Mouse (Mus musculus): ENCODE measurements at regions not wholly inside any gene's neighbourhood (a gene's known extent, or its start where the extent isn't known, plus 50 kb on each side); places are given as distances from the start of the nearest gene placed in this dataset.
A peak's percentile ranks its signal among the peaks of the same experiment; 100 is the strongest.
"Not testable (repeated sequence)": the region's sequence is repeated elsewhere in the genome, so short reads cannot be mapped to it uniquely, and the experiment has no call there.

DNA sequence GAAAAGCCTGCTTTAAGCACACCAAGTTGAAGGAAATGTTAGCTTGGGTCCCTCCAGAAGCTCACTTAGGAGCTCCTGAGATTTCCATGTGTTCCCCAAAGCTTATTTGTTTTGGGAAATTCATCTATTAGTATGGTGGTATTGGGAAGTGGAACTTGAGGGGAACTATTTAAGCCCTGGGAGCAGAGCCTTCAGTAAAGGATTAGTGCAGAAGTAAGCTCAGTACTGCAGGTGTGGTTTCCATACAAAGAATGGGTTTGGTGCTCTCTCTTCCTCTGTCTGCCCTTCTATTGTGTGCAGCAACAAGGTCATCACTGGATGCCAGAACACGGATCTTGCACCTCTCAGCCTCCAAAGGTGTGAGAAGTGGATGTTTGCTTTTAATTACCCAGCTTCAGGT, 57.2 kb downstream of the Foxa2 start:
- DNase-seq: no peak

DNA sequence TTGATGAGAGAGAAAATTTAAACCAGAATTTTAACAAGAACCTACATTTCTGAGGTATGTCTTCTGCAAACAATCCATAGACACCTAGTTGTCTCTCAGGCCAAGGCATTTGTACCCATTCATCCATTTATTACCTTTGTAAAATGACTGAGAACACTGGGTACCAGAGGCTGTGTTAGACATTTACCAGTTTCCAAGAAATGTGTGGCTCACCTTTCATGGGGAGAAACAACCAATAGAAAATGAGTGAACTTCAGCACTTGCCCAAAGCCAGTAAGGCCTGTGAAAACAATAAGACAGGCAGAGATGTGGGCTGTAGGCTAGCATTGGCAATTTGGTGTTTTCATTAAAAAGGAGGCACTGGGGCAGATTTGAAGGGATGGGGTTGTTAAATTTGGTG, 58.2 kb downstream of the Foxa2 start:
- DNase-seq: peak in 1 of 2 experiments; percentile 6

DNA sequence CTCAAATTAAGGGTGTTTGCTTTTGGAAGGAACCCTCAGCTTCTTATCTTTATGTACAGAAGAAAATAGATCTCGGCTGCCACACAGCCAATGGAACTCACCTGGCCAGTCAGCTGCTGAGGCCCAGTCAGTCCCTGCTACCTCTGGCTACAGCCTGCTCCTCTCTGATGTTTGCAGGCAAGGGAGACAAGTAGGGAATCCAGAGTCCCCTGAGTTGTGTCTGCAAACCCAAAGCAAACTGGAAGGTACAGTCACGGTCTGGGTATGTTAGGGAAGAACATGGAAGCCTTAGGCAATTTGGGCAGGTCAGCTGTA, 61.6 kb downstream of the Foxa2 start:
- DNase-seq: no peak

DNA sequence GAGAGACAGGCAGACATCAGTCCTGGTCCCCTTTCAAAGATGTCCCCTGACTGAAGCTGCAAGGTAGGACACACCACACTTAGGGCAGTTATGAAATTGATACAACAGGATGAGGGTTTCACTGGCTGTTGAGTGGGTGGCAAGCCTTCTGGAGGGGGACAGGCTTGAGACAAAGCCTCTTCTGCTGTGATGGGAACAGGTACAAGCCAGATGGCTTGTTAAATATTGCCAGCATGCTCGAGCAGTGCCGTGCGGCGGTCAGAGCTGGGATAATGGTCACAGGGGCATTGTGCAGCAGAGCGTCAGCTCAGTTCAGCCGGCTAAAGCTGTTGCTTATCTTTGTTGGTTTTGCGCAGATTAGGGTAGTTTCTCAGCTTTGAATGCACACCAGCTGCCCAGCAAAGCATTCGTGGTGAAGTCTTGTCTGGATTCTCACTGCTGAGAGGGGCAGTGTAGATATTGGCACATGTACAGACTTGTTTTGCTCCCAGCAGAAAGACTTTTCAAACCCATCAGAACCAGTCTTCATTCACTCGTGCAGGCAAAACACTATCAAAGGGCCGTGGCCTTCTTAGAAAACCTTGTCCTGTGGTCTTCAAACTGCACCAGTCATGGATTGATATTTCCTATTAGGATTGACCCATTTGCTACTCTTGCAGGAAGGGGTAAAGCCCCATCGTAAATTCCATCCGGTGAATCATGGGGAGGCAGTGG, 62.1 kb downstream of the Foxa2 start:
- DNase-seq: peak; percentile 18 to 23

DNA sequence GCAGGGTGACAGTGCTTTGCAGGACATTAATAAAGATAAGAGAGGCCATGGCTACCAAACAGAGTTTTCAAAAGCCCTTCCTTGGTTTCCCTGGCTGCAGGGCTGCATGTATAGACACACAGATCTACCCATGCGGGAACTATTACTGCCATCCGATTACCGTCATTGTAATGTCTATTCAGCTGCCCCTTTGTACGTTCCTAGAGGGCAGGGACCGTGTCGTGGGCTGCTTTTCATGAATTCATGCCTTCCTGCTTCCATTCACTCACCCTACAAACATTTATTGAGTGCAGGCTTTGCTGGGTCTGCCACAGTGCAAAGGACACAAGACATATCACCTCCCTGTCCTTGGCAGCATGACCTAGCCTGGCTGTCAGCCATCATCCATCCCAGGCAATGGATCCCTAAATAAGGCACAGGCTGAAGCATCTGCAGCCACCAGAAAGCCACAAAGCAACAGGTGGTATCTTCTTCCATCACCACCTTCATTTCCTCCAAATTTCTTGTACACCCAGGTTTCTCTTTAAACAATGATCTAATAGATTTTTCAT, 65.8 kb downstream of the Foxa2 start:
- no peak for DNase-seq

DNA sequence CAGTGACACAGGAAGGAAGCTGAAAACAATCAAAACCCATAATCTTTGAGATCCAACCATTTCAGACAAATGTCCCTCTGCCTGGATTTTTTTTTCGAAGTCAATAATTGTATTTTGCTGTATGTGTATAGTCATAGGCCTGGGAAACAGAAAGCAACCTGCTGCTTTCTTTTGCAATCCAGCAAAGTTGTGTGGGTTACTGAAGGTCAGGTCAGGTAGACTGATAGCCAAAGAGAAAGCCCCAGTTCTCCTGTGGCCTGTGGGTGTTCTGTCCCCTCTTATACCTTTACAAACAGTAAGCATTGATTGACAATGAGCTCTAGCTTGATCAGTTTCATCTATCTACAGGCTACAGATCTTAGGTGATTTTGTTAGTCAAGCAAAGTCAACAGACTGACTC, 66.4 kb downstream of the Foxa2 start:
- no peak for DNase-seq

DNA sequence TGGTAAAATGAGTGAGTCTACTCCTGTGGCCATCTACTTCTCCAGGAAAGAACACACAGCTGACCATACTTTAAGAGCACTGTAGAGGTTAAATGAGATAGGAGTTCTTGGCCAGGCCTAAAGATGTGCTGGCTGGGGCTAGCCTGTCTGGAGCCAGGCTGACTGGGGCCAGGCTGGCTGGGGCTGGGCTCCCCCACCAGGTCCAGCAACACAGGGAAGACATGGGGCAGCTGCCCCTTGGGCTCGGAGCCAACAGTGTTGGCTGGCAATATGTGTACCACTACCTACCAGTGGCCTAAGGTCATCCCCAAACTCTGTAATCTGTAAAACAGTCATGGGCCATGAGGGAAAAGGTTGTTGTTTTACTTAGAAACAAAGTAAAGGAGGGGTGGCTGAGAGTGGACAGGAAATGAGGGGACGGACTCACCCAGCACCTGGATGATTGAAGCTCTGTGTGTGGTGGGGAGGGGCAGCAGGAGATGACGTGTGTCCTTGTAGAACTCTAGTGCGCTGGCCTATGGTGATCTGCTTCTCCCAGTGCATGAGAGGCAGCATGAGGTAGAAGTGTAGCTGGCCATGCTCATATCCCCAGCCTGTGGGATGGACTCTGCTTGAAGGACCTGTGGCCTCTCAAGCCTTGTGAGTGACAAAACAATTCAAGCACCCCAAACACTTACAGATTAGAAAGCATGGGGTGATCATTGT, 67.0 kb downstream of the Foxa2 start:
- DNase-seq: no peak

DNA sequence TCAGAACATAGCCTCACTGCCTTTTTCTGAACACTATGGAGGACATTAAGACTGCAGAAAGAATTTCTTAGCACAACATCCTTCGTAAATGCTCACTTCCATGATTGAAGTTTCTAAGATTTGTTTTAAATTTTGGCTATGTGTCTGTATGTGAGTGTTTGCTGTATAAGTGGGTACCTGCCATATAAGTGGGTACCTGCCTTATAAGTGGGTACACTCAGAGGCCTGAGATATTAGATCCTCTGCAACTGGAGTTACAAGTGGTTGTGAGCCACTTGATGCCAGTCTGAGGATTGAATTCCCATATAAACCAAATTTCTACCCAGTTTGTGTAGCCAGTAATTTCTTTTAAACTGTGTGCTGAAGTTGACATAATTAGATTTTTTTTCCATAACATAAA, 67.8 kb downstream of the Foxa2 start:
- no peak for DNase-seq

DNA sequence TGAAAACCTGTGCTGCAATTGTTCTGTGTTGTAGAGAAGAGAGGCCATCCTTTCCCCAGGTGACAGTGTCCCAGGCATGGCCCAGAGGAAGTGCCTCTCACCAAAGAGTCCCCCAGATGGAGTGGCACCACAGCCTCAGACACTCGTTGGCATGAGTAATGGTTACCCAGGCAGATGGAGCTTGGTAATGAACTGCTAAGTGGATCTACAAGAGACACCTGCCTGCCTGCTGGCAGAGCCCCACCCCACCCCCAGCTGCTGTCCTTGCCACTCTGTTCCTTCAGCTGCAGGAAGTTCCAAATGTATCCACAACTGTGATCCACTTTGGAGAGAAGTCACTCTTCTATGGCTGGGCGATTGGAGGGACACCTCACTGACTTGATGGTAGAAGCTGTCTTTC, 72.0 kb downstream of the Foxa2 start:
- no peak for DNase-seq

DNA sequence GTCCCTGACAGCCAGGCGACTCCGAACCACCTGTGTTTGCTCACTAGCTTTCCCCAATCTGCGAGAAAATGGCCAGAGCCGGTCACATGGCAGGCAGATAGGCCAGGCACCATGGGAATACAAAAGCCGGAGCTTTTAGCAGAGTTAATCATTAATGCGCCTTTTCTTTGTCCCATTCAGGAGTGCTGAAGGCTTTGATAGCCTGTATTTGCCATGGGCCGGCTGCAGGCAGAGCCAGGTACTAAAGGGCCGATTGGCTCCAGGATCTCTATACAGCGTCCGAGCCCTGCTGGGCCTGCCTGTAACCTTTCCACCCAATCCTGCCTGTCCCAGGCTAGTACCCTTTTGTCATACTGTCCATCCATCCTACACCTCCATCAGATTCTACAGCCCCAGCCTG, 78.1 kb downstream of the Foxa2 start:
- DNase-seq: peak; percentile 32 to 37

DNA sequence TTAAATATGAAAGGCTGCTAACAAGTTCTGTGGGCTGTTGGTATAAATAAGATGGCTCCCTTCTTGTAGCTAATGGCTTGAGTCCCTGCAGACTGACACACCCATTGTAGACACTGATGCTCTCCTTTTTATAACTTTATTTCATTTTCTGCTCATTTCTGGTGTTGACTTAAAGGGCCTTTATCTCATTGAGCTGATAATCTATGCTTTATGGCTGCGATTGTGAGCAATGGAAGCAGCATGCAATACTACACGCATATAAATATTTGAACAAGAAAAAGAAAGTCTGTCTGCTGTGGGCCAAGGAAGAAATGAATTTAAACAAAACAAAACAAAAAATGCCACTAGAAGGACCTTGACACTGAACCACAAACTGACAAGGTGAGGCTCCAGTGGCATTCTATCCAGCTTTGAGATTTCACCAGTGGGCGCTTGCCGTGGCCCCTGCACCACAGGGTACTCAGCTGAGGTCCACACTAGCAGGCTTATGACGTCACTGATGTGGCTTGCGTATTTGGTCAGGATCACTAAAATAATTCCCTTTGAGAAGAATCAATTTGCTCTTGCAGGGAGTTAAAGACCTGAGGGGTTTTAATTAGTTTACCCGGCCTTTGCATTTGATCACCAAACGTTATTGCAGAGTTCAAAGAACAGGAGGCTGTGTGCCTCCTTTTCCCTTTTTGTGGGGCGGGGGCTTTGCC, 78.8 kb downstream of the Foxa2 start:
- no peak for DNase-seq

DNA sequence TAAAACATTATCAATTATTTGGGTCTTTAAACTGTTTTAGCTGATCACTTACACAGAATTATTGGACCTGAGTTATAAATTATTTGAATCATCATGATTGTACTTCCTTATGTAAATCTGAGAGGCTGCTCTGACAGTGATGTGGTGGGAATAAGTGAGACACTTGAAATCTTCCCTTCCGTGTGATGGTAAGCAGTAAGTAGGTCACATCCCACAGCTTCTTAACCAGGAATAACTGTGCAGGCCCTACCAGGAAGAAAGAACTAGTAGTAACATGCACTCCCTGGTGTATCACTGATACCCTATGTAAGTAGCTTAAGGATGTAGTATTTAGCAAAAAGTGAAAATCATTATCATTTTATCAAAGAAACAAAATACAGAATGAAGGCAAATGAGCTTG, 83.5 kb downstream of the Foxa2 start:
- DNase-seq: not testable (repeated sequence)

DNA sequence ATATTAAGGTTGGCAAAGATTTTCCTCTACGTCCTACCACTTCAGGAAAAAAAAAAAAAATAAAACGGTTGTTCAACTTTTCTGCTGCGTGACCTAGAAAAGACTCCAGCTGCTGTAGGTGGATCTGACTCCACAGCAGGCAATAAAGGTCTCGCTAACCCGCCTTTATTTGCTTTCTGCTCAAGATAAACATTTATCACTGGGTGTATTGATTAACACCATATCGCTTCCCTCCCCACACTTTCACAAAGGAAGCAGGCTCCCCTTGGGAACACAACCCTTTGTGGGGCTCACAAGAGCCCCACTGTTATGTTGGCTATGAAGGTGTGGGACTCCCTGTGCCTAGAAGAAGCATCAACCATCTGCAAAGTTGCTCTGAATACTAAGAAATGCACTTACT, 85.1 kb downstream of the Foxa2 start:
- no peak for DNase-seq

DNA sequence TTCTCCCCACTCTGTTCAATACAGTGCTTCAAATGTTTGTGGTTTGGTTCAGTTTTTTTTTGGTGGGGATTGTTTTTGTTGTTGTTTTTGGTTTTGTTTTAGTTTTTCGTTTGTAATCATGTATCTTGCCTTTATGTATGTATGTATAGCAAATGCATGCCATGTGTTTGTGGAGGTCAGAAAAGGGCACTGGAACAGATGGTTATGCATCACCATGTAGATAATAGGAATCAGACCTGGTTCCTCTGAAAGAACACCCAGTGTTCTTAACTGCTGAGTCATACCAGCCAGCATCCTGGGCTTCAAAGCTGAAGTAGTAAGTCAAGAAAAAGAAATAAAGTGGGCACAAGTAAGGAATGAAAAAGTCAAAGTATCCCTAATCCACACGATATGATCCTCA, 92.6 kb downstream of the Foxa2 start:
- DNase-seq: no peak

DNA sequence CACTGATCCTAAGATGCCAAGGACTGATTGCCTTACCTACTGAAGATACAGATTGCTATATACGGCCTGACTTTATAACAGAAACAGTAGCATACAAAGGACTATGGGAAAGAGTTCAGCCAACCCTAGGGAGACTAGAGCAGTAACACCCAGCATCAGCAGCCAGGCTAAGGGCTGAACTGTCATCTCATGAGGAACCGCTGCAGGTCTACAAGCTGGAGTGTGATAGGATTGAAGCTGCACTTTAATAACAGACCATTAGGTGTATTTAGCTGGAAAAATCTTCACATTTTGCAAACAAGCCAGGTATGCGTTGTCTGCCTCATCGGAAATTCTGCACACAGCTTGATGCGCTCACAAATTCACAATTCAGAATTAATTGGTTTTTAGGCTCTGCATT, 95.5 kb downstream of the Foxa2 start:
- no peak for DNase-seq

DNA sequence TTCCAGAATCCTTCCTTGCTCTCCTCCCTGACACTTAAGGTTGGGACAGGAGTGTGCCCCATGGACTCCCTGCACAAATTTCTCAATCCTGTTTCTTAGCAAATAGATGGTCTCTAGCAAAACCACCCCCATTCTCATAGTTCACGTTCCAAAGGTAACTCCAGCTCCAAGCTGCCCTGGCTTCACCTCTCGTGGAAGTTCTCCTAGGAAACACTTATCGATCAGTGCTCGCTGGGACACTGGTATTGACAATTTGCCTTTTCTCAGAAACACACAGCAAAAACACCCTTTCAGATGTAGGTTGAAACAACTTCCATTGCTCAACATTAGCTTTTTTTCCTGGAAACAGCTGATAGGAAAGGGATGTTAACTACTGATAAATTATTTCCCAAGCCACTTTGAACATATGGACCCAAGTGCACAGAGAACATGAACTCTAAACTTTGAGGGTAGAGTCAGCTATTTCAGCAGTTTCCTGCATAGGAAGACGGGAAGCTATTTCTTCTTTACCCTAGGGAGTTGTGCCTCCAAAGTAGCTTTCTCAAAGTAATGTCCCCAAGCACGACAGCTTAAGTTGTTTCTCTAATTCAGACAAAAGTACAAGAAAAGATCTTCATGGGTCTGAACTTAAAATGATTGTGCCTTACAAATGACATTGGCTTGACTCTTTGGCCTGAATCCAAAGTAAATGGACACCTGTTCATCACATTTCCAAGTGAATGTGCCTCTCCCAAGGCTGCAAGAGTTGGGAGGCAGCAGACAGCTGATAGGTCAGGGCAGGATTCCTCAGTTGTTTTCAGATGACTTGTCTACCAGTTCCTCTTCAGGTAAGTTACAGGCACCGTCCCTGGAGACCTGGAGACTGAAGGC, 102.4 kb downstream of the Foxa2 start:
- DNase-seq: no peak

DNA sequence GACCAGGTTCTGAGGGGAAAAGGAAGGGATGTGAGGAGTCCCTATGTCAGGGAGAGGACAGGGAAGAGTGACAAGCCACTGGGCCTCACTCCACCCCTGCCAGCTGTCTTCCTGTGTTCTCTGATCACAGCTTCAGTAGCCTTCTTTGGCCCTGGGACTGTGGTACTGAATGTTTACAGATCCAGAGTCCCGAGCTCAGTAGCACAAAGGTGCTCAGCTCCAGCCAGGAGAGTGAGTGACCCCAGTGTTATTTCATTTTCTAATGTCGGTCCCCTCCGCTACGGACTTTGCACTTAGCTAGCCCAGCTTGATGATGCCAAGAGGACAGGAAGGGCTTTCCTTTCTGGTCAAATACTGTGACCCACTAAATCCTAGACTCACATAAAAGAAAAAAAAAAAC, 104.2 kb downstream of the Foxa2 start:
- DNase-seq: peak in 1 of 2 experiments; percentile 4

DNA sequence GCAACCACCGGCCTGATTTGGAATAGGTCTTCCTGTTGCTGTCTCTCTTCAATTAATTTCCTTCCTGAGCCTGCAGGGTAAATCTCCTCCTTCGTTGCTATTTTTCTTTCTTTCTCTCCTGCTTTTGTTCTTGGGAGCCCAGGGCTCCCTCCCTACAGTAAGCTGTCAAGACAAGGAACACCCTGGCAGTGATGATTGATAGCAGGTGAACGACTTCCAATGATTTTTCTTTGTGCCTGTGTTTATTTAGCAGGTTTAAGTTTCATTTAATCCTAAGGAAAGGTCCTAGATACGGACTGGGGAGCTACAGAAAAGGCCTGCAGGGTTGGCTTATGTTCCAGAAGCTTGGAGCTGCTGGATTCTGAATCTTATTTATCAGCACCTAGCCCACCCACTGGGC, 105.5 kb downstream of the Foxa2 start:
- no peak for DNase-seq

DNA sequence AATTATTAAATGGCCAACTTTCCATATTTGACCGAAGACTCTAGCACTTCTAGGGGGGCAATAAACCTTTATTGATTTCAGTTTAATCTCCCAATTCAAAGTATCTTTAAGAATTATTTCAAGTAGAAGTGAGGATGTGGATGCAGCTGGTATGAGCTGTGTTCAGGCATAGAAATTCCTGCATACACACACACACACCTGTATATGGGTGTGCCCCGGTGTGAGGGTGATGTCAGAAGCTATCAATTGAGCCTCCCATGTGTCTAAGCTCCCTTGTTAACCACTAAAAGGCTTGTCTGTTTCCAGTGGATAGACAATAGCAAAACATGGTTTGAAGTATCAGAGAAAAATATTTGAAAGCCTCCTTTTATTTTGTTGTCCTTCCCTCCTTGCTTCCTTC, 114.3 kb downstream of the Foxa2 start:
- no peak for DNase-seq

DNA sequence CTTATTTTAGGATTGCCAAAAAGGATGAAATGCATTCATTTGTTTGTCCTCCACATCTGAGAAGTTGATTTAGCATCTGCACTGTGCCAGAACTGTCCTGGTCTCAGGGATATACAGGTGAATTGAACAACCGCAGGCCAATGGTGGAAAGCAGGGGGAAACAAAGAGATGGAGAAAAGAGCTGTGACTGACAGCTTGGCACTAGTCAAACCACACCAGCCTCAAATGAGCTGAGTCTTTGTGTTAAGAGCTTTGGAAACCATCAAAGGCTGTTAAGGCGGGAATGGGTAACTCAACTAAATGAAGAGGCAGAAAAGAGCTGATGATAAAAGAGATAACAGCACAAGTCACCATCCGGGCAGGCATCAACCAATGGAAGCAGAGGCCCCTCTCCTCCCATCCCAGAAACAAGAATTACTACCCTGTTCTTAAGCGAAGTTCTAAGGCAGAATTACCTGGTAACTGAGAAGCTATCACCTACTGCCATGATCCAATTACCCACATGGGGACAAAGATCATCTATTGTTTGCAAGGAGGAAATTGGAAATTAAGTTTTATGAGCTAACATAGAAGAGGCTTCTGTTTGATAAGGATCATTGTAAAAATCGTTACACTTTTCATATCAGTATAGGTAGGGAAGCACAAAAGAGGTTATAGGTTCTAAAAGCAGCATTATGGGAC, 117.6 kb downstream of the Foxa2 start:
- no peak for DNase-seq

DNA sequence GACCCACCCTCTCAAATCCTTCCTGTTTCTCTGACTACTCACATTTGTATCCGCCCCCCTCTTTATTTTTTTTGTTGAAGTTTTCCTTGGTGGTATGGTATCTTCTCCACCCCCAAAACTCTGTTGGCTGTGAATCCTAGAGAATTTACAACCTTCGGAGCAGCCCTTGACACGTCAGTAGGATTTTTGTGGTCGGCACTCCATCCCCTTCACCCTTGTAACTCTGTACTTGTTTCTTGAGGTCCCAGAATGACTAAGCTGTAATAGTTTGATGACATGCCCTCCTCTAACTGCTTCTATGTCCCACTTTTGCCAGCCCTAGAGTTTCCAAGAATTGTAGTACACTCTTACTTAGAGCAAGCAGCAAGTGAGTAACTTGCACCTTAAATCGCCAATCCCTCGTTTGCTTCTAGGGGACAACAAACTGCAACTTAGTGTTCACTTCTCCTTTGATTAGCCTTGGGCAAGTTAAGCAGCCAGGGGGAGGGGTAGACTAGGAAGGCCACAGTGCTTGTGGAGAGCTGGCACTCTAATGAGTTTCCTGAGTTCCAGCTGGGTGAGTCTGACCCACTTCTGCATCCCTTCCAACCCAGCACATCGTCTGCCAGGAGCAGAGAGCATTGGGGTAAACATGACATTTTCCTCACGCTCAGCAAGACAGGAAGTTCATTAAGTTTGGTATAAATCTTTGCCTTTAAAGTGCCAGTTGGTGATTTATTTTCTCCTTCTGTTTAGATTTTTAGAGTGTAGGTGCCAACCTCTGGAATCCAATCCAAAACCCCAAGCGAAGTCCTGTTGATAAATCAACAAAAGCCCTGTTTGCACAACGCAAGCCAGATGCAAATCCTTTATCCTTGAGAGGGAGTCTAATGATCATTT, 118.7 kb downstream of the Foxa2 start:
- DNase-seq: peak; percentile 66

Data from kidney, adult 8-10 months (tissue).